Mouse (Mus musculus) cerebellum, adult 2 months (tissue): ENCODE results near the gene Rasa2.

ENCODE experiments used
- CTCF ChIP-seq: fragments of 200-500 bp; IDR thresholded peaks from 2 replicates; pipeline ENCODE4 v1.5.1; 2011; ENCODE audit warnings: low read depth, mild to moderate bottlenecking, control low read depth, low read length, moderate library complexity, borderline replicate concordance; ENCODE audit not compliant: insufficient read depth
- POLR2A ChIP-seq: fragments of 200-500 bp; IDR thresholded peaks from 2 replicates; pipeline ENCODE4 v1.6.1; 2011; ENCODE audit warnings: low read length, control low read depth, borderline replicate concordance; ENCODE audit not compliant: insufficient read depth

GRCm38 (mm10) chr9:96515737-96516136, 115.7 kb downstream of the Rasa2 start:
- TF ChIP-seq CTCF = no peak
- TF ChIP-seq POLR2A = no peak
